Mouse (Mus musculus) embryonic stem cell, embryonic (primary cell): ENCODE measurements at regions not wholly inside any gene's neighbourhood (a gene's known extent, or its start where the extent isn't known, plus 50 kb on each side); places are given as distances from the start of the nearest gene placed in this dataset.

ENCODE experiments used
- CTCF ChIA-PET, 4 experiments: fragments of 300-600 bp in 2 of 4; fragments of 350-600 bp in 2 of 4; sonication (Branson Sonifier 250); formaldehyde crosslinking; loops; one replicate each; lab custom pipeline; 2022; ENCODE audit warnings: inconsistent platforms in 2 of 4; lab: Charles Lee
- POLR2A ChIA-PET, 4 experiments: fragments of 300-600 bp in 2 of 4; fragments of 350-600 bp in 2 of 4; sonication (Branson Sonifier 250); formaldehyde crosslinking; loops; one replicate each; lab custom pipeline; 2022; ENCODE audit warnings: antibody characterized with exemption in 4 of 4, inconsistent platforms in 1 of 4; lab: Charles Lee

- ChIA-PET CTCF (interaction anchor here in 2 of 4 experiments (0.6 to 1.2 kb wide), 2 partner anchors 36 to 525 kb away, joined by 3 to 5 read pairs; no protein-coding TSS in a partner anchor), POLR2A (interaction anchor here in 1 of 4 experiments (0.6 kb wide), 1 partner anchor 155 kb away, joined by 5 read pairs; no protein-coding TSS in a partner anchor)
Measured at GRCm38 (mm10) chr3:58123396-58124077, 275.7 kb upstream of the Pfn2 start.

- POLR2A ChIA-PET, result no interaction called here
- CTCF ChIA-PET, result no interaction called here
Measured at GRCm38 (mm10) chr3:58124886-58125285, 277.0 kb upstream of the Pfn2 start.

GRCm38 (mm10) chr3:58126996-58127395 lies 279.1 kb upstream of the Pfn2 start:
- ChIA-PET CTCF (no interaction called here), POLR2A (no interaction called here)

- POLR2A ChIA-PET, result no interaction called here
- CTCF ChIA-PET, result no interaction called here
Measured at GRCm38 (mm10) chr3:58128059-58128458, 280.2 kb upstream of the Pfn2 start.

GRCm38 (mm10) chr3:58129358-58129903 lies 281.6 kb upstream of the Pfn2 start:
- CTCF ChIA-PET, result interaction anchor here in 1 of 4 experiments (0.6 kb wide), 1 partner anchor 483 kb away, joined by 3 read pairs; no protein-coding TSS in a partner anchor
- POLR2A ChIA-PET, result interaction anchor here in 1 of 4 experiments (0.6 kb wide), 1 partner anchor 352 kb away, joined by 3 read pairs; no protein-coding TSS in a partner anchor

- POLR2A ChIA-PET, result interaction anchor here in 1 of 4 experiments (1.0 kb wide), 1 partner anchor 24 kb away, joined by 4 read pairs; no protein-coding TSS in a partner anchor
- CTCF ChIA-PET, result interaction anchor here in 1 of 4 experiments (1.6 kb wide), 1 partner anchor 24 kb away, joined by 4 read pairs; no protein-coding TSS in a partner anchor
Measured at GRCm38 (mm10) chr3:58135607-58136365, 278.7 kb upstream of the Tsc22d2 start.

- ChIA-PET POLR2A (no interaction called here), CTCF (interaction anchor here in 1 of 4 experiments (0.7 kb wide), 1 partner anchor 7 kb away, joined by 3 read pairs; no protein-coding TSS in a partner anchor)
Measured at GRCm38 (mm10) chr3:58138726-58139585, 275.6 kb upstream of the Tsc22d2 start.

GRCm38 (mm10) chr3:58146108-58146507 lies 268.4 kb upstream of the Tsc22d2 start:
- CTCF ChIA-PET, result interaction anchor here in 3 of 4 experiments (0.6 to 1.7 kb wide), 4 partner anchors 7 to 14 kb away, joined by 3 to 6 read pairs (median 3); no protein-coding TSS in a partner anchor
- POLR2A ChIA-PET, result no interaction called here

GRCm38 (mm10) chr3:58146762-58147161 lies 267.8 kb upstream of the Tsc22d2 start:
- POLR2A ChIA-PET, result no interaction called here

GRCm38 (mm10) chr3:58153141-58153540 lies 261.4 kb upstream of the Tsc22d2 start:
- CTCF ChIA-PET, result no interaction called here
- POLR2A ChIA-PET, result interaction anchor here in 1 of 4 experiments (0.7 kb wide), 1 partner anchor 11 kb away, joined by 3 read pairs; no protein-coding TSS in a partner anchor

More at GRCm38 (mm10) chr3:58146762-58147161, 267.8 kb upstream of the Tsc22d2 start:
- CTCF ChIA-PET, result interaction anchor here in 2 of 4 experiments (0.6 to 1.1 kb wide), 2 partner anchors 8 to 10 kb away, joined by 3 read pairs; no protein-coding TSS in a partner anchor

GRCm38 (mm10) chr3:58153874-58154756 lies 260.4 kb upstream of the Tsc22d2 start:
- ChIA-PET POLR2A (no interaction called here), CTCF (interaction anchor here in 1 of 4 experiments (0.6 to 1.1 kb wide), 2 partner anchors 279 to 487 kb away, joined by 3 read pairs; no protein-coding TSS in a partner anchor)

- POLR2A ChIA-PET, result interaction anchor here in 1 of 4 experiments (0.6 kb wide), 1 partner anchor 23 kb away, joined by 4 read pairs; no protein-coding TSS in a partner anchor
- CTCF ChIA-PET, result interaction anchor here (0.5 to 1.7 kb wide), 25 partner anchors 8 to 892 kb away, joined by 3 to 7 read pairs (median 3); partner anchors contain the start of gene Pfn2 (in 1 of the 4)
Measured at GRCm38 (mm10) chr3:58159384-58159783, 255.1 kb upstream of the Tsc22d2 start.

GRCm38 (mm10) chr3:58162238-58162637 lies 252.3 kb upstream of the Tsc22d2 start:
- ChIA-PET POLR2A (no interaction called here), CTCF (no interaction called here)

GRCm38 (mm10) chr3:58163806-58164205 lies 250.7 kb upstream of the Tsc22d2 start:
- ChIA-PET POLR2A (no interaction called here), CTCF (interaction anchor here in 1 of 4 experiments (0.7 to 1.0 kb wide), 2 partner anchors 211 to 302 kb away, joined by 3 read pairs; no protein-coding TSS in a partner anchor)

GRCm38 (mm10) chr3:58166628-58167027 lies 247.9 kb upstream of the Tsc22d2 start:
- ChIA-PET CTCF (no interaction called here), POLR2A (no interaction called here)

GRCm38 (mm10) chr3:58167121-58167520 lies 247.4 kb upstream of the Tsc22d2 start:
- POLR2A ChIA-PET, result no interaction called here

GRCm38 (mm10) chr3:58167761-58168290 lies 246.7 kb upstream of the Tsc22d2 start:
- ChIA-PET CTCF (interaction anchor here in 1 of 4 experiments (1.0 kb wide), 1 partner anchor 8 kb away, joined by 3 read pairs; no protein-coding TSS in a partner anchor), POLR2A (no interaction called here)

More at GRCm38 (mm10) chr3:58167121-58167520, 247.4 kb upstream of the Tsc22d2 start:
- CTCF ChIA-PET, result no interaction called here
